Mouse (Mus musculus) megakaryocyte, embryonic 14.5 days (primary cell): ENCODE results near the gene Flrt1. TPM values are rescaled to one million over a fixed set of nuclear protein-coding genes. Genes with fewer than 3 reads are reported as not detected.

Experiments used
- H3K27me3 ChIP-seq: replicated peaks from 2 replicates; pipeline ENCODE3; 2012; ENCODE audit warnings: inconsistent platforms
- H3K36me3 ChIP-seq: replicated peaks from 2 replicates; pipeline ENCODE3; 2012; ENCODE audit warnings: low read length, inconsistent platforms, mixed read lengths
- H3K4me1 ChIP-seq: 2 replicates; pipeline ENCODE4 v1.6.1; 2012; ENCODE audit warnings: inconsistent platforms
- H3K4me3 ChIP-seq: replicated peaks from 2 replicates; pipeline ENCODE3; 2012; ENCODE audit warnings: moderate library complexity, mild to moderate bottlenecking, inconsistent platforms
- H3K9me3 ChIP-seq: 2 replicates; pipeline ENCODE4 v1.6.1; 2012; ENCODE audit warnings: inconsistent platforms
- FLI1 ChIP-seq: IDR thresholded peaks from 2 replicates; pipeline ENCODE4 v1.6.1; 2012; ENCODE audit warnings: low read length, inconsistent platforms, mixed read lengths
- GATA1 ChIP-seq: IDR thresholded peaks from 3 replicates; pipeline ENCODE4 v1.6.1; 2012; ENCODE audit warnings: mixed read lengths, low read length, inconsistent platforms, borderline replicate concordance
- polyA plus RNA-seq: library from polyadenylated mRNA; stranded (reverse); fragments of >175 nt; gene quantifications from 2 replicates; pipeline ENCODE4 v1.2.3, GENCODE M21; 2012; ENCODE audit warnings: low replicate concordance; ENCODE audit not compliant: insufficient read depth

Flrt1 gene
- polyA plus RNA-seq, 1 experiment: not detected

- H3K4me3 ChIP-seq: peak overlapping the region; percentile 90
These were observed 38.3 kb upstream of the Flrt1 start for GRCm38 (mm10) chr19:7143854-7144253.

GRCm38 (mm10) chr19:7142207-7142915, 36.8 kb upstream of the Flrt1 start:
- Histone ChIP-seq H3K4me1 (peaks cover 13% of the 10 kb centered on the region), H3K36me3 (no peaks in the 10 kb centered on the region), H3K9me3 (no peaks in the 10 kb centered on the region), H3K4me3 (no peak overlapping the region), H3K27me3 (peaks cover 94% of the 10 kb centered on the region)
- TF ChIP-seq GATA1: no peak
- TF ChIP-seq FLI1: no peak

More at GRCm38 (mm10) chr19:7143854-7144253, 38.3 kb upstream of the Flrt1 start:
- Histone ChIP-seq H3K27me3 (peaks cover 96% of the 10 kb centered on the region), H3K9me3 (no peaks in the 10 kb centered on the region), H3K4me1 (peaks cover 22% of the 10 kb centered on the region), H3K36me3 (no peaks in the 10 kb centered on the region)
- no peak for TF ChIP-seq GATA1

- H3K9me3 ChIP-seq: no peaks in the 10 kb centered on the region
- H3K36me3 ChIP-seq: no peaks in the 10 kb centered on the region
- H3K4me1 ChIP-seq: peaks cover 13% of the 10 kb centered on the region
- H3K4me3 ChIP-seq: no peak overlapping the region
- peaks cover 94% of the 10 kb centered on the region for H3K27me3 ChIP-seq
- no peak for TF ChIP-seq FLI1
- TF ChIP-seq GATA1: no peak
These were observed 35.4 kb upstream of the Flrt1 start for GRCm38 (mm10) chr19:7140856-7141421.

- H3K27me3 ChIP-seq: peaks cover 94% of the 10 kb centered on the region
- H3K4me3 ChIP-seq: no peak overlapping the region
- no peaks in the 10 kb centered on the region for H3K36me3 ChIP-seq
- peaks cover 13% of the 10 kb centered on the region for H3K4me1 ChIP-seq
- no peaks in the 10 kb centered on the region for H3K9me3 ChIP-seq
- no peak for TF ChIP-seq GATA1
These were observed 34.8 kb upstream of the Flrt1 start for GRCm38 (mm10) chr19:7140373-7140772.

GRCm38 (mm10) chr19:7139321-7139720, 33.8 kb upstream of the Flrt1 start:
- no peak overlapping the region for H3K4me3 ChIP-seq
- H3K36me3 ChIP-seq: no peaks in the 10 kb centered on the region
- H3K9me3 ChIP-seq: no peaks in the 10 kb centered on the region
- H3K27me3 ChIP-seq: peaks cover 93% of the 10 kb centered on the region
- TF ChIP-seq FLI1: no peak
- TF ChIP-seq GATA1: no peak
- peaks cover 12% of the 10 kb centered on the region for H3K4me1 ChIP-seq

- Histone ChIP-seq H3K36me3 (no peaks in the 10 kb centered on the region), H3K27me3 (peaks cover 92% of the 10 kb centered on the region), H3K4me3 (no peak overlapping the region), H3K4me1 (peaks cover 2% of the 10 kb centered on the region), H3K9me3 (no peaks in the 10 kb centered on the region)
- TF ChIP-seq FLI1: no peak
- TF ChIP-seq GATA1: no peak
These were observed 32.8 kb upstream of the Flrt1 start for GRCm38 (mm10) chr19:7138327-7138726.

GRCm38 (mm10) chr19:7136714-7137498, 31.4 kb upstream of the Flrt1 start:
- Histone ChIP-seq H3K36me3 (no peaks in the 10 kb centered on the region), H3K4me1 (peaks cover 2% of the 10 kb centered on the region; the same call in 1 of the 2 replicates), H3K27me3 (peaks cover 91% of the 10 kb centered on the region), H3K4me3 (no peak overlapping the region), H3K9me3 (no peaks in the 10 kb centered on the region)
- no peak for TF ChIP-seq GATA1
- no peak for TF ChIP-seq FLI1

GRCm38 (mm10) chr19:7136016-7136415, 30.5 kb upstream of the Flrt1 start:
- H3K9me3 ChIP-seq: no peaks in the 10 kb centered on the region
- H3K4me3 ChIP-seq: no peak overlapping the region
- peaks cover 90% of the 10 kb centered on the region for H3K27me3 ChIP-seq
- no peaks in the 10 kb centered on the region for H3K36me3 ChIP-seq
- TF ChIP-seq GATA1 (no peak), FLI1 (no peak)
- H3K4me1 ChIP-seq: peaks cover 7% of the 10 kb centered on the region

GRCm38 (mm10) chr19:7135525-7135924, 30.0 kb upstream of the Flrt1 start:
- Histone ChIP-seq H3K4me3 (no peak overlapping the region), H3K4me1 (peaks cover 12% of the 10 kb centered on the region), H3K36me3 (no peaks in the 10 kb centered on the region), H3K27me3 (peaks cover 89% of the 10 kb centered on the region), H3K9me3 (no peaks in the 10 kb centered on the region)
- TF ChIP-seq FLI1 (no peak), GATA1 (no peak)

GRCm38 (mm10) chr19:7134631-7135091, 29.1 kb upstream of the Flrt1 start:
- Histone ChIP-seq H3K4me3 (no peak overlapping the region), H3K36me3 (no peaks in the 10 kb centered on the region), H3K4me1 (peaks cover 21% of the 10 kb centered on the region), H3K27me3 (peaks cover 90% of the 10 kb centered on the region), H3K9me3 (no peaks in the 10 kb centered on the region)
- TF ChIP-seq FLI1: no peak
- no peak for TF ChIP-seq GATA1

GRCm38 (mm10) chr19:7133436-7133835, 27.9 kb upstream of the Flrt1 start:
- no peak overlapping the region for H3K4me3 ChIP-seq
- no peaks in the 10 kb centered on the region for H3K36me3 ChIP-seq
- TF ChIP-seq GATA1 (no peak), FLI1 (no peak)
- H3K9me3 ChIP-seq: no peaks in the 10 kb centered on the region
- H3K4me1 ChIP-seq: peaks cover 33% of the 10 kb centered on the region
- peaks cover 91% of the 10 kb centered on the region for H3K27me3 ChIP-seq
